Mouse (Mus musculus) E14TG2a.4 (cell line): Measurements from ENCODE around the gene Gemin2.

Source experiments
- H3K27me3 ChIP-seq: 2 replicates; pipeline ENCODE4 v1.6.1; 2014; ENCODE audit warnings: low read length, control low read depth; ENCODE audit not compliant: insufficient read depth
- H3K36me3 ChIP-seq: 2 replicates; pipeline ENCODE4 v1.6.1; 2014; ENCODE audit warnings: low read length, control low read depth; ENCODE audit not compliant: insufficient read depth
- H3K4me1 ChIP-seq: replicated peaks from 2 replicates; pipeline ENCODE4 v1.6.1; 2014; ENCODE audit warnings: low read depth, low read length, control low read depth
- H3K4me3 ChIP-seq: replicated peaks from 2 replicates; pipeline ENCODE4 v1.5.1; 2014; ENCODE audit warnings: mild to moderate bottlenecking, low read length
- H3K9me3 ChIP-seq: 2 replicates; pipeline ENCODE4 v1.6.1; 2014; ENCODE audit warnings: low read length, control low read depth
- CTCF ChIP-seq: conservative IDR thresholded peaks from 2 replicates; pipeline ENCODE4 v1.5.1; 2014; ENCODE audit warnings: low read length
- NANOG ChIP-seq: IDR thresholded peaks from 2 replicates; pipeline ENCODE4 v1.6.1; 2014; ENCODE audit warnings: borderline replicate concordance, low read length, mixed read lengths
- POU5F1 ChIP-seq: IDR thresholded peaks from 2 replicates; pipeline ENCODE4 v1.6.1; 2014; ENCODE audit warnings: low read length, borderline replicate concordance

Gene Gemin2

GRCm38 (mm10) chr12:59017970-59018369 lies 4.8 kb downstream of the Gemin2 start:
- TF ChIP-seq NANOG (no peak), CTCF (no peak), POU5F1 (no peak)
- Histone ChIP-seq H3K9me3 (no peaks in the 10 kb centered on the region), H3K4me1 (peaks cover 15% of the 10 kb centered on the region), H3K27me3 (no peaks in the 10 kb centered on the region), H3K4me3 (no peak overlapping the region), H3K36me3 (peaks cover 84% of the 10 kb centered on the region)

GRCm38 (mm10) chr12:59019891-59020290 lies 6.7 kb downstream of the Gemin2 start:
- Histone ChIP-seq H3K27me3 (no peaks in the 10 kb centered on the region), H3K4me1 (peaks cover 6% of the 10 kb centered on the region), H3K9me3 (no peaks in the 10 kb centered on the region), H3K36me3 (peaks cover 95% of the 10 kb centered on the region), H3K4me3 (no peak overlapping the region)
- TF ChIP-seq CTCF (no peak), NANOG (no peak), POU5F1 (no peak)

GRCm38 (mm10) chr12:59021306-59021705 lies 8.1 kb downstream of the Gemin2 start:
- Histone ChIP-seq H3K4me3 (no peak overlapping the region), H3K27me3 (no peaks in the 10 kb centered on the region), H3K4me1 (peaks cover 5% of the 10 kb centered on the region), H3K36me3 (peaks cover 95% of the 10 kb centered on the region), H3K9me3 (no peaks in the 10 kb centered on the region)
- TF ChIP-seq POU5F1 (no peak), CTCF (no peak), NANOG (no peak)

GRCm38 (mm10) chr12:59032101-59032500 lies 18.9 kb downstream of the Gemin2 start:
- TF ChIP-seq POU5F1: no peak
- TF ChIP-seq CTCF: peak; percentile 58
- no peaks in the 10 kb centered on the region for H3K9me3 ChIP-seq

GRCm38 (mm10) chr12:59039162-59039970 lies 26.2 kb downstream of the Gemin2 start:
- Histone ChIP-seq H3K4me3 (0 out of 2 replicates have a peak overlapping the region, but pooled peaks have one; percentile 41), H3K4me1 (peaks cover 11% of the 10 kb centered on the region), H3K9me3 (no peaks in the 10 kb centered on the region), H3K27me3 (no peaks in the 10 kb centered on the region), H3K36me3 (peaks cover 24% of the 10 kb centered on the region)
- TF ChIP-seq NANOG (no peak), POU5F1 (no peak), CTCF (no peak)

More at GRCm38 (mm10) chr12:59032101-59032500, 18.9 kb downstream of the Gemin2 start:
- Histone ChIP-seq H3K27me3 (no peaks in the 10 kb centered on the region), H3K4me1 (peaks cover 15% of the 10 kb centered on the region), H3K36me3 (peaks cover 20% of the 10 kb centered on the region), H3K4me3 (no peak overlapping the region)

- no peaks in the 10 kb centered on the region for H3K27me3 ChIP-seq
- no peaks in the 10 kb centered on the region for H3K9me3 ChIP-seq
- 0 out of 2 replicates have a peak overlapping the region, but pooled peaks have one; percentile 41 for H3K4me3 ChIP-seq
- H3K36me3 ChIP-seq: peaks cover 32% of the 10 kb centered on the region
- H3K4me1 ChIP-seq: peaks cover 11% of the 10 kb centered on the region
- TF ChIP-seq POU5F1: no peak
- no peak for TF ChIP-seq CTCF
- TF ChIP-seq NANOG: no peak
Observed at GRCm38 (mm10) chr12:59039971-59040844, 27.0 kb downstream of the Gemin2 start.

- TF ChIP-seq NANOG: no peak
- no peak for TF ChIP-seq POU5F1
- TF ChIP-seq CTCF: no peak
- peaks cover 38% of the 10 kb centered on the region for H3K36me3 ChIP-seq
Observed at GRCm38 (mm10) chr12:59040851-59041250, 27.7 kb downstream of the Gemin2 start.

GRCm38 (mm10) chr12:59052470-59052869 lies 39.3 kb downstream of the Gemin2 start:
- Histone ChIP-seq H3K4me1 (peaks cover 34% of the 10 kb centered on the region), H3K36me3 (peaks cover 89% of the 10 kb centered on the region), H3K4me3 (no peak overlapping the region), H3K9me3 (peaks cover 7% of the 10 kb centered on the region; the same call in 1 of the 2 replicates), H3K27me3 (no peaks in the 10 kb centered on the region)
- TF ChIP-seq POU5F1 (no peak), CTCF (no peak), NANOG (no peak)

More at GRCm38 (mm10) chr12:59040851-59041250, 27.7 kb downstream of the Gemin2 start:
- Histone ChIP-seq H3K4me1 (peaks cover 11% of the 10 kb centered on the region), H3K27me3 (no peaks in the 10 kb centered on the region), H3K4me3 (no peak overlapping the region), H3K9me3 (no peaks in the 10 kb centered on the region)
